Mouse (Mus musculus) megakaryocyte progenitor cell, adult 5-6 weeks (primary cell): ENCODE measurements around the gene Foxd1. TPM values are rescaled to one million over a fixed set of nuclear protein-coding genes. Genes with fewer than 3 reads are reported as not detected.

Source experiments
- ATAC-seq: replicated peaks from 2 replicates; pipeline ENCODE4 v1.8.0; 2016; ENCODE audit warnings: mild to moderate bottlenecking, moderate TSS enrichment, inconsistent platforms; ENCODE audit not compliant: poor library complexity
- total RNA-seq, 2 experiments: library from RNA; stranded (forward) in 1 of 2; stranded (reverse) in 1 of 2; fragments of 157-497, 149-512 nt in 1 of 2; fragments of 200-1000 nt in 1 of 2; gene quantifications; 2 replicates each; pipeline versions ENCODE4 v1.2.3 to v1.2.4; 2015 to 2017

Gene Foxd1
- total RNA-seq (2015) (not detected in 2 replicates), total RNA-seq (2017) (not detected in 2 replicates)

DNA sequence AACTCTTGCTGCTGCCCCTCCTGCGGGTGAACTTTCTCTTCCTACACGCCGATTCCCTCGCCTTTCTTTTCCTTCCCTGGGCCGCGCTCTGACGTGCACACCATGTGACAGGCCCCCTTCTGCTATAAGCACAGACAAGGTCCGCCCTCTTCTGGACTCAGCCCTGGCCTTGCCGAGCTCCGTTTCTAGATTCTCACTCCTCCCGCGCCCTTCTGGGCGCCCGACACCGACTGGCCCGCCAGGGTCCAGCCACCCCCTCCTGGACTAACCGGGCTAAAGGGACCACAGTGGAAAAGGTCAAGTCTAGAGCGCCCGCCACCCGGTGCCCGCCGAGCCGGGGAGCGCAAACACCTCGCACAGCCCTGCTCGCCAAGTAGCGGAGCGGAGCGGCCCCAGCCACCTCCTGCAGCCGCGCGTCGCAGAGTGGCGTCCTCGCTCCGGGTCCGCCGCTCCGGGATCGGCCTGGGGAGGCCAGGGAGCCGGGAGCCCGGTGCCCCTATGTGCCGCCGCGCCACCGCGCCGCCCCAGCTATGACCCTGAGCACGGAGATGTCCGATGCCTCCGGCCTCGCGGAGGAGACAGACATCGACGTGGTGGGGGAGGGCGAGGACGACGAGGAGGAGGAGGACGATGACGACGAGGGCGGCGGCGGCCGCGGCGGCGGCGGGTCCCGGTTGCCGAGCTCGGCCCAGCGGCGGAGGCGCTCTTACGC, at the start of gene Foxd1:
Gene Foxd1, plus strand, starts transcription at position 153 of the 712 bp plus-strand sequence.
- ATAC-seq, result peak; percentile 77

- ATAC-seq, result 0 out of 2 replicates have a peak, but pooled peaks have one; percentile 40
These were observed 48.8 kb upstream of the Foxd1 start for GRCm38 (mm10) chr13:98305257-98305656.

GRCm38 (mm10) chr13:98306393-98306792, 47.6 kb upstream of the Foxd1 start:
- ATAC-seq, result no peak

DNA sequence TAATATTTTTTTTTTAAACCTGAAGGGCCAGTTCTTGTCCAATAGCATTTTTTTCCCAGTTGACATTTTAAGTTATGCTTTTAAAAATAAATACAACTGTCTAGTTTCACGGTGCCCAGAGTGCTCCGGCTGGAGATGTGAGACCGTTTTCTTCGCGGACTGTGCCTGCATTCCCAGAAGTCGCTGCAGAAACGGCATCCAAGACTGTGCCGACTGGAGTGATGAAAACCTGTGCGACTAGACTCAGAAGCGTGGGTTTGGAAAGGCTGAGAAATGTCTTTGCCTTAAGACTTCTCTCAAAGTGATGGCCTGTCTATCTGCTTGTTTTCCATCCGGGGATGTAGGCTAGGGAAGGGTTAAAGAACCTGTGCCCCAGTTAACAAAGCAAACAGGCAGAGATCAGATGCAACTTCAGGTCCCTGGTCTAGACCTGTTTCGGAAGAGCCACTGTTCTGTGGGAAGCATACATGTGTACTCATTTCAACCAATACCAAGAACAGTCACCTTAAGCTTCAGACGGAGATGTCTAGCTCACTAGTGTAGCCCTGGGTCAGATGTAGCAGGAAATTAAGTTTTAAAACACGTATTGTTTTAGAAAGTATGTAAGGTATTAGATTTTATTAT, 47.1 kb upstream of the Foxd1 start:
- no peak for ATAC-seq

DNA sequence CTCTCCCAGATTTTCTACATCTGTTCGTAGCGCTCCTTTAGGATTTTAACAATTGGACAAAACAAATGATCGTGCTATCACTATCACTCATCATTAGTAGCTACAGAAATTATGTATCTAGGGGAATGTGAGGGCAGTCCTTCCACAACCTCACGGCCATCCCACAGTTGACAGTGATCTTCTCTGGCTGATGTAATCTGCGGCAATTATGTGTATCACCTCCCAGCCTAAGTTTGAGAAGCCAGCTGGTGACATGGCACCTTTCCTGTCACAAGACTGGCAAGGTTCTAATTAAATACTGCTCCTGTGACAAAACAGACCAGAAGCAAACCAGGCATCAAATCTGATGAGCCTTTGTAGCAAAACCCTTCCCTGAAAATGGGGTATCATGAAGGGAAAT, 46.0 kb upstream of the Foxd1 start:
- no peak for ATAC-seq

DNA sequence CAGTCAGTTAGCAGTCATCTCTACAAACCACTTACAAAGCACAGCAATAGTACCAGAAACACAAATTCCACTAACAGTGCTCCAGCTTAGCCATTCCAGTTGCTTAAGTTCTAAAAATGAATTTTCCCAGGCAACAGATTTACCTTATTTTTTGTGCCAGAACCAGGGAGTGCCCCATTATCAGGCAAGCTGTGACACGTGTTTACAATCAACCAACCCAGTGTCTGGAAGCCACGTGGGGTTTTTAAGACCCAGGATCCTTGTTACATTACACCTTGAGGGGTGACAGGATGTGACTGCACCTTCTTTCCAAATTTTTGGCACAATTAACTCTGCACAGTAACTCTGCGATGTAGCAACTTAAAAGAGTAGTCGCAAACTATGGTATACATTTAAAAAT, 45.3 kb upstream of the Foxd1 start:
- no peak for ATAC-seq

DNA sequence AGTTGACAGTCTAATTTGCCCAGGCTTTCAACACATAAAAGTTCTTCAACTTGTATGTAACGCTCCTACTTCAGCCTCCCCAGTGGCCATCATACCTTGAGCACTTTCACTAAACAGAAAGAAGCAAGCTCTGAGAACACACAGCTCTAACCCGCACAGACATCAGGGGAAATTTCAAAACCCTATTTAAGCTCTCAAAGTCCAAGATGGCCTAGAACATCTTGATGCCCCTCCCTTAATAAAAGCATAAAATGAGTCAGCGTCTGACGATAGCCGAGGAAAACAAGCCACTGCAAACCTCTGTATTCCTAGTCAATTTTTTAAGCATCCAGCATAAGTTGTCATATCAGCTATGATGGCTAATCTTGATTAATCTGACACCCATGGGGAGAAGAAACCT, 42.4 kb upstream of the Foxd1 start:
- ATAC-seq, result no peak

GRCm38 (mm10) chr13:98313631-98314030, 40.4 kb upstream of the Foxd1 start:
- ATAC-seq, result no peak

- no peak for ATAC-seq
These were observed 38.9 kb upstream of the Foxd1 start for GRCm38 (mm10) chr13:98315124-98315523.

- no peak for ATAC-seq
These were observed 37.9 kb upstream of the Foxd1 start for GRCm38 (mm10) chr13:98316140-98316479.

GRCm38 (mm10) chr13:98316480-98317245, 37.4 kb upstream of the Foxd1 start, which contains the start of gene Btf3:
Gene Btf3, minus strand, starts transcription at chr13:98317006.
- peak; percentile 92 for ATAC-seq

GRCm38 (mm10) chr13:98317246-98317677, 36.8 kb upstream of the Foxd1 start:
- no peak for ATAC-seq

GRCm38 (mm10) chr13:98317911-98318310, 36.1 kb upstream of the Foxd1 start:
- ATAC-seq, result no peak

DNA sequence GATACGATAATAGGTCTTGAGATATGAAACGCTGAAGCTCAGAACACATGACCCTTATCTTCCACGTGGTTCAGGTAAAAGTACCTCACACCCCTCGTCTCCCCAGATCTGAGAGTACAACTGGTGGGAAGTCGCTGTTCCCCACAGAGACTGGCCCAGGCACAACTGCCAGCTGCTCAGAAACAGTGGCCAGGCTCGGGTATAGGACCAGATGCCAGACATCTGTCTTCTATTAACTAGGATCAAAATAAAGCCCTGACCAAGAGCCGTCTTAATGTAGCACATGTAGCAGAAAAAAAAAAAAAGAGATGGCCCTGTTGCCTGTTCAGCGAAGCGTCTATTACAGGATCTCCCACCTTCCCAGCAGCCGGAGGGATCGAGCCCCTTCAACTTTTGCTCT, 29.0 kb upstream of the Foxd1 start:
- no peak for ATAC-seq

DNA sequence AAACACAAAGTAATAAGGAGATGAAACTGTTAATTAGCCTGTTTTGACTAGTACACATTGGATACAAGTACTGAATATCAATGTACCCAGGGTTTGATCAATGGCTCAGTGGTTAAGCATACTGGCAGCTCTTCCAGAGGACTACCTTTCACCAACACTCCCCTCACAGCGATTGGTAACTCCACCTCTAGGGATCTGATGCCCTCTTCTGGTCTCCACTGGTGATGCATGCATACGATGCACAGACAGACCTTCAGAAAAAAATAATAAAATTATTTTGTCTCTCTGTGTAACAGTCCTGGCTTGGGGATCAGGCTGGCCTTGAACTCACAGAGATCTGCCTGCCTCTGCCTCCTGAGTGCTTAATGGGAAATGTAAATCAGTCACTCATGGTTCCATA, 21.9 kb upstream of the Foxd1 start:
- ATAC-seq, result peak; percentile 92

DNA sequence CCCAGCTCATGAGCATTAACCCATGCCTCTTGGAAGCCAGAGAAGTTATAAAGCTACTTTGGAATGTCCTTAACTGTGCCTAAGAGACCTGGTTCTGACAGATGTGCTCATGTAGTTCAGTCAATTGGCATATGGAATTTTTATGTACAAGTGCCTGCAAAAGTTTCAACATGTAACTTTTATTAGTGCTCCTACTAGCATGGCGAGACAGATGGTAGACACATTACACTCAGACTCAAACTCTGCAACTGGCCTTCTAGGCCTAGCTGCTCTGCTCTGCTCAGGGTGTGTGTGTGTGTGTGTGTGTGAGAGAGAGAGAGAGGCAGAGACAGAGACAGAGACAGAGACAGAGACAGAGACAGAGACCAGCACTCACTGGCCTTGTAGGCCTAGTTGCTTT, 17.8 kb upstream of the Foxd1 start:
- no peak for ATAC-seq

DNA sequence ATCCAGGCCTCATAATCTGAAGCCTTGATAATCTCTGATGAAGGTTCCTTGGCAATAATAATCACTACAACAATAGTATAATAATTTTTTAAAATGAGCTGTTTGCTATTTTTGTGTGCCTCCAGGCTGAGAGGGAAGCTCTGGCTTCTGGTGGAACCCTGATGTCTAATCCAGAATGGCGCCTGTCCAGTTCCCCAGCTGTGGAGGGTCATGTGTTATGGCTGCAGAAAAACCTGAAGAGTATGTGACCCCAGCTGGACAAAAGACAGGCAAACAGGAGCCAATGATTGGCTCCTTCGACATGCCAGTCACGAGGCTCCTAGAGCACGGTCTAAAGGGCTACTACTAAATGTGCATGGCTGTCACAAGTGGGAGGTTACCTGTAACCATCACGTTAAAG, 13.5 kb upstream of the Foxd1 start:
- ATAC-seq, result no peak

GRCm38 (mm10) chr13:98349491-98349890, 4.6 kb upstream of the Foxd1 start:
- no peak for ATAC-seq

- peak; percentile 71 for ATAC-seq
These were observed 2.5 kb upstream of the Foxd1 start for GRCm38 (mm10) chr13:98351527-98351926.

GRCm38 (mm10) chr13:98352381-98352975, 1.6 kb upstream of the Foxd1 start:
- no peak for ATAC-seq

DNA sequence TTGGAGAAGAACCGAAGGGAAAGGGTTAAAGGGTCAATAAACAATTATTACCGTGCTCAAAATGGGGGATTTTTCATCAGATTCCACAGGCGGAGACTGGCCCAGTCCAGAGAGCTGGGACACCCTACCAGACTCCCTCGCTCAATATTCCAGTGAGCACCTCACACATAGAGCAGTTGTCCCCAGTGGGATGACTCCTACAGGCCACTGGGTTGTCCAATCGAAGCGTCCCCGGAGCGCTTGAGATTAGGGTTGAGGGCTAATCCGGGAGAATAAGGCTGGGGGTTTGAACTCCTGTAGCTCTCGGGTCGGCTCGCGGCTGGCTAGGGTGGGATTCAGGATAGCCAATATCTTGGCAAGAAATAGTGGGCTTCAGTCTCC, 343 bp upstream of the Foxd1 start:
- ATAC-seq, result no peak
